Mouse (Mus musculus): ENCODE data around the gene Sap25.
"Not testable (repeated sequence)": the region's sequence is repeated elsewhere in the genome, so short reads cannot be mapped to it uniquely, and the experiment has no call there.

The Sap25 gene

DNA sequence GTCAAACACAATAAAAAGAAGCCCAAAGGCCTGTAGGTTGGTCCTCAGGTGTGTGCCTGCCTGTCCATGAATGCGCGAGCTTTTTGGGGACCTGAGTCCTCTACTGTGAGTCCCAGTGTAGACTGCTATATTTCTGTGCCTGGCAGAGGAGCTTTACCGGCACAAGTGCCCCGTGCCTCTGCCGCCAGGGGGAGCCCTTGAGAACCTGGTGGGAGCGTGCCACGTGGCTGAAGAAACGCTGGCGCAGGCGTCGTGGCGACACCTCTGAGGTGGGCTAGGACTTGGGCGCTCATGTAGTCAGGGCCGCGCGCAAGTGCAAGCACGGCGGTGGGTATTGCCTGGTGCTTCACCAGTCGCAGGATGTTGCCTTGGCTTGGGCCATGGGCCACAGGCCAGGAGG, at the start of gene Sap25:
Gene Sap25 (plus strand): TSS at position 281 of the 400 bp plus-strand sequence.
- DNase-seq: no peak

DNA sequence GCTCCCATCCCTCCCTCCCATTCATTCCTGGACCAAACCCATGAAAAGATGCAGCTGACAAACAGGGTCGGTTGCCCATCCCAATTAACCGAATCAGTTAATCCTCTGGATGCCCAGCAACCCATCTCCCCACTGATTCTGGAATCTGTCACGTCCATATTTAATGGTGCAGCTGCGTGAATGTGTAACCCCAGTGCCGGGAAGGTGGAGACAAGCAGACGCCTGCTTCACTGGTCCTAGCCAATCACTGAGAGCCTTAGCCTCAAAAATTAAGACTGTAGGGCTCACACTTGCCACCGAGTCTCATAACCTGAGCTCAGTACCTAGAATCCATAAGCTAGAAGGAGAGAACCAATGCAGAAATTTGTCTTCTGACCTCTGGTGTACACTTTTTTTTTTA, 45.2 kb upstream of the Sap25 start:
- DNase-seq: no peak

DNA sequence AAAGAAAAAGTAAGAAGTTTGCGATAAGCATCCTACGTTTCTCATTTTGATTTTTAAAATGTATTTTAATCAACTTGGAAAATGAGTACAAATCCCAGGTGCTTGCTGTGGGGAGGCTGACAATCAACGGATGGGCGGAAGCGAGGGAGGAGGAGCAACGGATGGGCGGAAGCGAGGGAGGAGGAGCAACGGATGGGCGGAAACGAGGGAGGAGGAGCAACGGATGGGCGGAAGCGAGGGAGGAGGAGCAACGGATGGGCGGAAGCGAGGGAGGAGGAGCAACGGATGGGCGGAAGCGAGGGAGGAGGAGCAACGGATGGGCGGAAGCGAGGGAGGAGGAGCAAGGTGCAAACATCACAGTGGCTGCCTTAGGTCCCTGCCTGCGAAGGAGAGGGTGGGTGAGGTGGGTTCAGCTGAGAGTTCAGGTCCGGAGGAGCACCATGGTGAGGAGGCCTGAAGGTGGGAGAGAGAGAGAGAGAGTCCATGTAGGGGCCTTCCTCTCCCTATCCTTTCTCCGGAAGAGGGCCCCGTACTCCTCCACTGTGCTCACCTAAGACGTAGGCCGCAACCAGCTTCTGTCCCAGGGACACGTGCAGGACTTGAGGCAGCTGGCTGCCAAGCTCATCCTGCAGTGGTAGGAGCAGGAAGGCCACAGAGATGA, 44.4 kb upstream of the Sap25 start:
- DNase-seq: no peak

DNA sequence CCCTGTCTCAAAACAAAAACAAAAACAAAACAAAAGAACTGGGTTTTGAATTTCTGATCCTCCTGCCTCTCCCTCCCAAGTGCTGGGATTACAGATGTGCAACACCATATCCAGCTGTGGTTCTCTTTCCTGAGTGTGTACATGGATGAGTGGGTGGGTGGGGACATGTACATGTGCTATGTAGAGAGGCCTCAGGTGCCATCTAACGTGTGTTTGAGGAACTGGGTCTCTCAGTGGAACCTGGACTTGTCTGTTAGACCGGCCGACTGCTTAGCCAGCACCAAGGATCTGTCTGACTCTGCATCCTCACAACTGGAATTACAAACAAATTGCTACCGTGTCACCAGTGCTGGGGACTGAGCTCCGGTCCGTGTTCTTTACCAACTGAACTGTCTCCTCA, 43.5 kb upstream of the Sap25 start:
- no peak for DNase-seq

DNA sequence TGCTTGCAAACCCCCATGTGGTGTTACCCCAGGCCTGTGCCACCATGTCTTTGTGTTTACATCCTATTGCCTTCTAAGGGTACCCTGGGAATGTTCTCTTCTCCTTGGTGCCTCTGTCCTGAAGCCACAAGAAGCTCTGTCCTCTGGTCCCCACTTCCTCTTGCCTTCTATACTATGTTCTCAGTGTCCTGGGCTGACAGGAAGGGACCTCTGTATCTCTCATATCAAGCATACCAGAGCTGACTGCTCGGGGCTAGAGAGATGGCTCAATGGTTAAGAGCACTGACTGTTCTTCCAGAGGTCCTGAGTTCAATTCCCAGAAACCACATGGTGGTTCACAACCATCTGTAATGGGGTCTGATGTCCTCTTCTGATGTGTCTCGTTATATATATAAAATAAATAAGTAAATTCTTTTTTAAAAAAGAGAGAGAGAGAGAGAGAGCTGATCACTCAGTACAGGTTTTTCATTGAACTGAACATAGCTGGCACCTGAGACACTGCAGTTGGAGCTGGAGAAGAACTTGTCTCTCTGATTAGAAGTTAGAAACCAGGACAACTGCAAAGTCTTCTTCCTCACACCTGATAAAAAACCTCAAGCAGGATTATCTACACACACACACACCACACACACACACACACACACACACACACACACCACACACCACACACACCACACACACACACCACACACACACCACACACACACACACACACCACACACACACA, 42.9 kb upstream of the Sap25 start:
- DNase-seq: no peak

DNA sequence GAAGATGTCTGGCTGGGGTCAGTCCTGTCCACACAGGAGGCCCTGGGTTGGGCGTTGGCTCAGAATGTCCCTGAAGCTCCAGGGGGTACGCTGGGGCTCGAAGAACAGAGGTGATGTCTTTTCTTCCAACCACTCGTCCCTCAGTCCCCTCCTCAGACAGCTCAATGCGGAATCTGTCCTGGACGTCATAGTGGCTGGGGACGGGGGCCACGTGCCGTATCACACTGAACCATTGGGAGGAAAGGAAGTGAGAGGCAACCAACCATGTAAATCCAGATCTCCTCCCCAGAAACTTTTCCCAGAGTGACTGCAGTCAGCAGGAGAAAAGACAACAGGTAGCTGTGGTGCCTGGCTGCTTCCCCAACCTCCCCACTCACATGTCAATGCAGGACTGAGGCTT, 41.5 kb upstream of the Sap25 start:
- no peak for DNase-seq

DNA sequence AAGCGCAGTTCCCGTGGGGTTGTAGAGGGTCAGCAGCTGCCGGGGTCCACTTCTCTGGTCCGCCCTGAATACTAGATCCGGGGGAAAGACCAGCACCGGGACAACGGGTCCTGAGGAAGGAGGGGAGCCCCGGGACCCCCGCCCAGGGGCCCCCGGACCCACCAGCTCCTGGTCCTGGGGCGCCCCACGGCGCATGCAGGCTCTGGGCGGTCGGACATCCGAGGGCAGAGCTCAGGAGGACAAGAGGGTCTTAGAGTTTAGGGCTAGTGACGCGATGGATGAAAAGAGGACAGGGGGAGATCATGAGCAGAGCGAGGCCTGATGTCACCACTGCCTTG, 40.9 kb upstream of the Sap25 start:
- DNase-seq: no peak

DNA sequence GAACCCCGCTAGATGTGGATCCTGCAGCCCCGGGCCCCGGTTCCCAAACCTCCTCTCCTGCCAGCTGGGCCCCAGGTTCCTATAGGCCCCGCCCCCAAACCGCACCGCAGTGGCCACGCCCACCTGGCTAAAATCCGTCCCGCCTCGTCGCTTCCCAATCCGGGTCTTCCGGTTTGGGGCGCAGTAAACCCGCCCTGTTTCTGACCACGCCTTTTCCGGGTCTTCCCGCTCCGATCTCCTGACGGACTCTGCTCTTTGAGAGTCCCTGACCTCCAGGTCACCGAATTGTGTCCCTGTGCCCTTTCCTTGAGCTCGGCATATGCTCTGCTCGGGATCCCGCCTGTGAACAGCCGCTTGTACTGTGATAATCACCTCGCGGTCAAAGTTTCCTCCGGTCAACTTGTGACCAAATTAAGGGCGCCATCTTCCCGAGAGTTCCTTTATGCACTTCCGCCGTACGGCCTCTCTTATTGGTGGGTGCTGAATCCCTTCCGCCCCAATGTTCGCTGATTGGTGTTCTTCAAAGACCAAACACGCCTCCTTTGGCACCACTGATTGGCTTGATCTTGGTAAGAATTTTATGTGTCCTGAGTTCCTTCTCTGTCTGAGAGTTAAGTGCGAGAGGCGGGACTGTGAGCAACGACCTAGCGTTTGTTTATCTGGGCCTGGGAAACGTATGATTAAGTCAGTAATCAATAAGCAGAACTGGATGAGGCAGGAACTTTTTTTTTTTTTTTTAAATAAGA, 40.3 kb upstream of the Sap25 start, which contains the start of gene Mospd3:
Gene Mospd3 (minus strand): TSS at position 440 of the 746 bp plus-strand sequence.
- peak; percentile 96 for DNase-seq

DNA sequence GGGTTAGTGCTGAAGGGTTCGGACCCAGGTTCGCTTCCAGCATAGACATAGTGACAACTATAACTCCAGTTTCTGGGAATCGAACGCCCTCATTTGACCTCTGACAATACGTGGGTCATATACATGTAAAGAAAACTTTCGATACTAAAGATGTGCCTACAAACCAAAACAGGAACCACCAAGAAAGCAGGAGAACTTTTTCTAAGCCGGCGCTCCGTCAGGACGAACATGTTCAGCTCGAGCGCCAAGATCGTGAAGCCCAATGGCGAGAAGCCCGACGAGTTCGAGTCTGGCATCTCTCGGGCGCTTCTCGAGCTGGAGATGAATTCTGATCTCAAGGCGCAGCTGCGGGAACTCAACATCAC, 39.8 kb upstream of the Sap25 start:
- no peak for DNase-seq

DNA sequence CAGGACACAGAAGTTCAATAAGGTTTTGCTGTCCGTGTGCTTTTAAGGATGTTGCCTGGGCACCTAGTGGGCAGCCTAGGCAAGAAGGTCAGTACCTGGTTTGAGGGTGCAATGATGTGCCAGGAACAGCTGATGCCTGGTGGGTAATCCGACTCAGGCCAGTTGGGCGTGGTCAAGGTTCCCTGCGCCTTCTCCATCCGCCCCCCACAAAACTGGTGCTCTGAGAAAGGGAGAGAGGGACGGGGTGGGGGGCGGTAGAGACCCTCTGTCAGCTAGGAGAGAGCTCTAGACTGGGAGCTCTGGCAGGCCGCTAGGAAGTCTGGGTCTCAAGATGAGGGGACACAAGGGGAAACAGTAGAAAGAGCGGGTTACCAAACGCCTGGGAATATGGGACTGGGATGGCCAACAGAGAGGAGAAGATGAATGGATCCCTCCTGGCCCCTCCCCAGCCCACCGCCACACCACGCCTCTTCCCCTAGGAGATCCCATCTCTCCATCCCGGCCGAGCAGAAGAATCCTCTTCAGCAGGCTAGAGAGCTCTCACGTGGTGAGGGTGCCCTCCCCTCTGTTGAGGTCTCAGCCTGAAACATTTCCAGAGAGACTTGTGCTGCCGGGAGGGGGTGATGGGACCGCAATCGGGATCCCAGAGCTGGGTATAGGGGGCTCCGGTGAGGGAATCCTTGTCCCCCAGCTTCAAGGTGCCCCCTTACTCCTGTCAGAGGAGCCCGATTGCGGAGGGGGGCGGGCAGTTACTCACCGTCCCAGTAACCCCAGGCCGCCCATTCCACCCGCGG, 33.1 kb upstream of the Sap25 start:
- no peak for DNase-seq

DNA sequence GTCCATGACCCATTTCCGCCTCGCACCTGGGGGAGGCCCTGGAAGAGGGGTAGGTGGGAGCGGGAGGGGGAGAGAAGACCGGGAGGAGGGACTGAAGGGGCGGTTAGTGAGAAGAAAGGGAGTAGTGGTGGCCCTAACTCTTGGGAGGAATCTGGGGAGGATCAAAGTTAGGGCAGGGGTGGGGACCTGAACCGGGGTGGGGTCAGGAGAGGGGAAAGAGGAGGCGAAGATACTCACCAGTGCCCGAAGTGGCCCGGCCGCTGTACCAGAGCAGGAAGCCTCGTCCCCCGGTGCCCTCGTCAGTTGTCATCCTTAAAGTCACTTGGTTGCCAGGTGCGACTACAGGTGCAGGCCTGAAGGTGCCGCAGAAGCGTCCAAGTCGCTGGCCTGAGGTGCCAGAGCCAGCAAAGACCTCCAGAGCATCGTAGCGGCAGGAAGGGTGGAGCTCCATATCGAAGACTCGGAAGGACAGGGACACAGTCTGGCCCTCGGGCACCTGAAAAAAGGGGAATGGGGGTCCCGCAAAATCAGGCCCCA, 32.4 kb upstream of the Sap25 start:
- no peak for DNase-seq

DNA sequence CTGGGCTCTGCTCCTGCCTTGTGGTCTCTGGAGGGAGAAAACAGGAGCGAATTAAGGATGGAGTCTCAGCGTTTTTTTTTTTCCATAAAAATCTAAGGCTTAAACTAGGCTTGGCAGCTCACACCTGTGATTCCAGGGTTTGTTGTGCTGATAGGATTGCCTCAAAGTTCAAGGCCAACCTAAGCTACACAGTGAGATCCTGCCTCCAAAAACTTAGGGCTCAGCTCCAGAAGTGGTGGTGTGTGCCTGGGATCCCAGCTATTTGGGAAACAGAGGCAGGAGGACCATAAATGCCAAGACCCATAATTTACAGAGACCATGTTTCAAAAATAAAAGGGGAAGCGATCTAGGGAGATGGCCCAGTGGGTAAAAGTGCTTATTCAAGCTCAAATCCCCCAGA, 31.8 kb upstream of the Sap25 start:
- no peak for DNase-seq

DNA sequence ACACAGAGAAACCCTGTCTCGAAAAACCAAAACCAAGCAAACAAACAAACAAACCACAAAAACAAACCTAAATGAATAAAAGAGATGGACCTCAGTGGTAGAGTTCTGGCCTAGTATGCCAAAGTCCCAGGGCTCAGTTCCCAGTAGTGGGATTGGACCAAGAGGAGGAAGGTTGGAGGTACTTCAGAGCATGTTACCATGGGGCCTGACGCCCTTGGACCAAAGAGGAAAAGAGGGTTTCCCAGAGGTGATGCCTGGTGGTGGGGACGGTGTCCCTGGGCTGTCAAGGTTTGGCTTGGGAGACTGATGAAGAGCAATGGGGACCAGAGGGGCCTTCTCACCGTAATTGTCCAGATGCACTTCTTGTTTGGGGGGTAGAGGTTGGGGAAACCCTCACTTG, 31.1 kb upstream of the Sap25 start:
- no peak for DNase-seq

DNA sequence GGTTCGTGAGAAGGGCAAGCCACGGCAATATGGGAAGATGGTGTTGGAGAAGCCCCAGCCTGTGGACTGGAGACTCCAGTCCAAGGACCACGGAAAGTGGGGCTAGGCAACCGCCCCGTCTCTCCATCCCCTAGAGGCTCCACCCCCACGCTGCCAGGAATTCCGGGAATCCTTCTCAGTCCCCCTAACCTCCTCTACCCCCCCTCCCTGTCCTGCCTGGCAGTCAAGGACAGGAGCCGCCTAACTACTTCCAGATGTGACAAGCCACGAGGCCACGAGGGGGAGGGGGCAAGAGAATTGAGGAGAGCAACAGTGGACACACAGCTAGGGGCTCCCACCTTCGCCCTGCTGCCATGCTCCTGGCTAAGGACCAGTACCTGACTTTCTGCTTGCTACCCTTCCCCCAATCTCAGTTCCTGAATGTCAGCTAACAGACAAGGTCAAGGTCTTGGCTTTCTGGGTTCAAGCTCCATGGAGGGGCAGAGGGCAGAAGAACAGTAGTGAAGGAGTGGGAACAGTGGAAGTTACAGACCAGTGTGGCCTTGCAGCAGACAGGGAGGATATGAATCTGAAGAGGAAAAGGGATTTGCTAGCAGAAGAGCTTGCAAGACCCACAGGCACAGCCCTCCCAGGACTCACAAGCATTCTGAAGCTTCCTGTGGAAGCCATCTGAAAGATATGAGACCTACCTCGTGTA, 30.4 kb upstream of the Sap25 start:
- no peak for DNase-seq

DNA sequence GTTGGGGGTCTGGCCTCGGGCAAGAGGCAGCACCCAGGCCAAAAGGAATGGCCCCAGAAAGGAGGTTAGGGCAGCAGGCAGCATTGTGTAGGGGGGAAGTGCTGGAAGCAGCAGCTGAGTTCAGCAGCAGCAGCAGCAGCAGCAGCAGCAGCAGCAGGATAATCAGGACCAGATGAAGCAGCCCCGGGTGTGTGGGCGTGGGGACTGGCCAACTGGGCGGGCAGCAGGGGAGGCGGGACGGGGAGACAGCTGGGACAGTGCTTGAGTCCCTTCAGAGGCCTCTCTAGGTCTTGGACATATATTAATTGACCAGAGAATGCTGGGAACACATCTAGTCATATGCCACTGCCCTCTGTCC, 29.9 kb upstream of the Sap25 start:
- no peak for DNase-seq

DNA sequence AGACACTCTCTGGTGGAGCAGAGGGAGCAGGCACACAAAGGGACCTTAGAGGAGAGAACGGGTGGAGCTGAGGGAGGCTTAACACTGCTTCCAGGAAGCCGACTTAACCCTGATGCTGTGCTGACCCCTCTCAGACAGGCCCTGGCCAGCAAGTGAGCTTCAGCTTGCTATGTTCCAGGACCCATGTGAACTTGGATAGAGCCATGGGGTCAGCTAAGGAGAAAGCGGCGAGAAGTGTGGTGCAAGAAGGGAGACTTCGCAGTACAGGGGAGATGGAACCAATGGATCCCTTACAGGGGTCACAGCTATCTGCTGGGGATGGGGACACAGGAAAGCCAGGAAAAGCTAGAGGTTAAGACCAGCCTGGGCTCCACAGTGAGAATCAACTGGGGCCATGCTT, 28.1 kb upstream of the Sap25 start:
- DNase-seq: no peak

DNA sequence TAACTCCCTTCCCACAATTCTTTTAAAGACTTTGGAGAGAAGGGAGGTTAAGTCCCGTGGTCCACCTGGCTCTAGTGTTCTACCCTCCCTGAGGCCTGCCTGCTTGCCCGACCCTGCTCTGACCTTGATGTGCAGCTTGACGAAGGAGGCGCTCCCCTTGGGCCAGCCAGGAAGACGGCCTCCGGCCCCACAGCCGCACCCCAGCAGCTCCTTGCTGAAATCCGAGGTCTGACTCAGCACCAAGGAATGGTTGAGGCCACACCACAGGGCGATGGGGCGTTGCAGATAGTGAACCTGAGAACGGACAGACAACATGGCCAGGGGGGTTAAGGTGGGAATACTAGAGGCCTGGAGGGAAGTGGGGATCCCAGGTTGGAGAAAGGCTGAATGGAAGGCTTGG, 27.6 kb upstream of the Sap25 start, which contains the start of gene Pcolce:
Gene Pcolce (minus strand): TSS at position 235 of the 400 bp plus-strand sequence.
- DNase-seq: no peak

DNA sequence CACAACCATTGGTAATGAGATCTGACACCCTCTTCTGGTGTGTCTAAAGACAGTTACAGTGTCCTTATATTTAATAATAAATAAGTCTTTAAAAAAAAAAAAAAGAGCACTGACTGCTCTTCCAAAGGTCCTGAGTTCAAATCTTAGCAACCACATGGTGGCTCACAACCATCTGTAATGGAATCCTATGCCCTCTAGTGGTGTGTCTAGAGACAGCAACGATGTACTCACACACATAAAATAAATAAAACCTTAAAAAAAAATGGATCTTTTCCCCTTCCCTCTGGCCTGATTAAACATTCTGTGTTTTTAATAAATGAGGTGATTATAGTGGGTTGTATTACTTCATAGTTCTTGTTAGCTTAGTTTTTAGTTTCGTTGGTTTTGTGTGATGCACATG, 26.2 kb upstream of the Sap25 start:
- not testable (repeated sequence) for DNase-seq

DNA sequence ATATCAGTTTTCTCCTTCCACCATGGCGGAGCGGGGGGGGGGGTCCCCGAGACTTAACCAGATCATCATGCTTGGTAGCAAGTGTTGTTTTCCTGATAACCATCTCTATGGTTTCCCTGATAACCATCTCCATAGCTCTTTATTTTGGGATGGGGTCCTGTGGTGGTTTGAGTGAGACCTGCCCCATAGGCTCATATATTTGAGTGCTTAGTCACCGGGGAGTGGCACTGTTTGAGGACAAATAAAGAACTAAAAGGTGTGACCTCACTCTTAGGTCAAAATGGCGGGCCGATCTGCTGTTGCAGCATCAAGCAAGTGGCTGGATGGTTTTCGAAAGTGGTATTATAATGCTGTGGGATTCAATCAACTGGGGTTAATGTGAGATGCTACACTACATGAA, 25.8 kb upstream of the Sap25 start:
- DNase-seq: no peak

DNA sequence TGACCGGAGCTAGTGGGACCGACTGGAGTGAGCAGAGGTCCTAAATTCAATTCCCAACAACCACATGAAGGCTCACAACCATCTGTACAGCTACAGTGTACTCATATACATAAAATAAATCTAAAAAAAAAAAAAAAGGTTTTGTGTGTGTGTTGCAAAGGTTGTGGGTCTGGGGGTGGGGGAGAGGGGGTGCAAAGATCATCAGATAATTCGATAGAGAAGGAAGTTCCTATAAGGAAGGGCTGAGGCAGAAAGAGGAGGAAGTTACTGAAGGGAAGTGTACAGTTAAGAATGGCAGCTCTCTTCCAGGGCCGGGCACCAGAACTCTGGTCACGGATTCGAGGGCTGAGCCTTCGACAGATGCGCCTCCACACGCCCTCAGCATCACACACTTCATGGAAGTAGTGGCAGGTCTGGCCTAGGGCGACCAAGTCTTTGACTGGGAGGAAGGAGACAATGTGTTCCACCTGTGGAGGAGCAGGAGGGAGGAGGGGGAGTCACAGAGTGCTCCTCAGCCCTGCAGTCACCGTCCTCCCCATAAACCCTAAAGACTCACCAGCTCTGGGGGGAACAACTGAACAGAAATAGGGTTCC, 17.1 kb upstream of the Sap25 start:
- DNase-seq: no peak

DNA sequence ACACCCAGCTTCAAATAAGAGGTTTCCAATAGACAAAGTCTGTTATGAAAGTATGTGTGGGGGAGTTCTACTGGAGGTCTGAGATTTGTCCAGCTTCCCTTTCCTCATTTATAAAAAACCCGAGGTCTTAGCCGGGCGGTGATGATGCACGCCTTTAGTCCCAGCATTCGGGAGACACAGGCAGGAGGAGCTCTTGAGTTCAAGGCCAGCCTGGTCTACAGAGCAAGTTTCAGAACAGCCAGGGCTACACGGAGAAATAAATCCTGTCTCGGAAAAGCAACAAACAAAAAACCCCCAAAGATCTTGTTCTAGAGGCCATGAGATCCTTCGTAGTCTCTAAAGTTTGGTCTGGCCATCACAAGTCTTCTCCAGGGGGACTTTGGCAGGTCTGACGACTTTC, 13.1 kb upstream of the Sap25 start:
- peak; percentile 34 for DNase-seq
